Mouse (Mus musculus) intestine, embryonic 14.5 days (tissue): ENCODE measurements around the gene Nfatc2. TPM values are rescaled to one million over a fixed set of nuclear protein-coding genes. Genes with fewer than 3 reads are reported as not detected.

ENCODE experiments used
- ATAC-seq: fragments of 200-750 bp; cut with Nextera tagmentation; replicated peaks from 2 replicates; pipeline ENCODE4 v1.8.0; 2017; ENCODE audit warnings: low read depth, moderate number of reproducible peaks, moderate TSS enrichment, moderate library complexity; ENCODE audit not compliant: low FRiP score, low TSS enrichment
- DNase-seq: peaks from one replicate; pipeline ENCODE4 v3.0.0-alpha.2; 2018; ENCODE audit warnings: low spot score
- H3K27ac ChIP-seq: fragments of 300-500 bp; sonication (generic); 2 replicates; pipeline ENCODE4 v1.5.1; 2014; ENCODE audit warnings: low read depth, mild to moderate bottlenecking, control low read depth
- H3K27me3 ChIP-seq: fragments of 300-500 bp; sonication (generic); replicated peaks from 2 replicates; pipeline ENCODE4 v1.6.1; 2014; ENCODE audit warnings: low read length, control low read depth; ENCODE audit not compliant: control insufficient read depth, insufficient read depth
- H3K36me3 ChIP-seq: fragments of 300-500 bp; sonication (generic); 2 replicates; pipeline ENCODE4 v1.6.1; 2014; ENCODE audit warnings: low read length, control low read depth; ENCODE audit not compliant: control insufficient read depth, insufficient read depth
- H3K4me1 ChIP-seq: fragments of 300-500 bp; sonication (generic); replicated peaks from 2 replicates; pipeline ENCODE4 v1.6.1; 2014; ENCODE audit warnings: low read length, control low read depth, mixed read lengths; ENCODE audit not compliant: control insufficient read depth, insufficient read depth
- H3K4me2 ChIP-seq: fragments of 300-500 bp; sonication (generic); 2 replicates; pipeline ENCODE4 v1.6.1; 2014; ENCODE audit warnings: low read length
- H3K4me3 ChIP-seq: fragments of 300-500 bp; sonication (generic); 2 replicates; pipeline ENCODE4 v1.5.1; 2014; ENCODE audit warnings: low read depth, low read length, control low read depth, mixed read lengths
- H3K9ac ChIP-seq: fragments of 300-500 bp; sonication (generic); 2 replicates; pipeline ENCODE4 v1.6.1; 2014; ENCODE audit warnings: mild to moderate bottlenecking, low read length
- H3K9me3 ChIP-seq: fragments of 300-500 bp; sonication (generic); 2 replicates; pipeline ENCODE4 v1.6.1; 2016; ENCODE audit warnings: low read length, control low read depth; ENCODE audit not compliant: control insufficient read depth
- WGBS: fragments of 180-500 bp; shearing (Covaris S2); extraction: QIAGEN DNeasy Blood & Tissue Kit; methylation state at CpG from one replicate; pipeline ENCODE4 v1.1.7; 2014; 5-methylcytosine and 5-hydroxymethylcytosine counted together
- polyA plus RNA-seq: library from polyadenylated mRNA; unstranded; fragments of >200 nt; fragmentation: Nextera tagmentation; extraction: Ambion mirVana; gene quantifications from 2 replicates; pipeline ENCODE4 v1.2.1, GENCODE M21; 2014

Gene Nfatc2
- polyA plus RNA-seq, 1 experiment from 2014 or later, result 2.3 TPM

- WGBS, result 85% methylated on average over 8 of the region's 8 CpGs
- Histone ChIP-seq H3K4me1 (0 out of 2 replicates have a peak, but pooled peaks cover 3% of the 10 kb centered on the region), H3K9ac (no peak overlapping the region), H3K27ac (no peak overlapping the region), H3K27me3 (peaks cover 30% of the 10 kb centered on the region), H3K36me3 (no peaks in the 10 kb centered on the region), H3K4me2 (no peak overlapping the region), H3K4me3 (no peak overlapping the region), H3K9me3 (no peaks in the 10 kb centered on the region)
- ATAC-seq, result no peak
- DNase-seq, result no peak
These were observed 14.3 kb downstream of the Nfatc2 start for GRCm38 (mm10) chr2:168587159-168587558.

- DNase-seq (no peak), ATAC-seq (no peak)
- H3K9me3 ChIP-seq, result no peaks in the 10 kb centered on the region
- peaks cover 30% of the 10 kb centered on the region for H3K27me3 ChIP-seq
- H3K4me1 ChIP-seq, result 0 out of 2 replicates have a peak, but pooled peaks cover 3% of the 10 kb centered on the region
- H3K4me2 ChIP-seq, result no peak overlapping the region
- no peak overlapping the region for H3K9ac ChIP-seq
- no peak overlapping the region for H3K4me3 ChIP-seq
- no peaks in the 10 kb centered on the region for H3K36me3 ChIP-seq
- 82% methylated on average over 12 of the region's 12 CpGs for WGBS
- H3K27ac ChIP-seq, result no peak overlapping the region
These were observed 14.9 kb downstream of the Nfatc2 start for GRCm38 (mm10) chr2:168586512-168586911.

- Histone ChIP-seq H3K36me3 (no peaks in the 10 kb centered on the region), H3K27me3 (peaks cover 14% of the 10 kb centered on the region), H3K4me3 (no peak overlapping the region), H3K4me1 (peaks cover 14% of the 10 kb centered on the region), H3K27ac (no peak overlapping the region), H3K4me2 (no peak overlapping the region), H3K9ac (no peak overlapping the region), H3K9me3 (no peaks in the 10 kb centered on the region)
- WGBS, result 84% methylated on average over 6 of the region's 6 CpGs
- ATAC-seq (no peak), DNase-seq (no peak)
These were observed 16.6 kb downstream of the Nfatc2 start for GRCm38 (mm10) chr2:168584857-168585256.

GRCm38 (mm10) chr2:168584408-168584807 lies 17.0 kb downstream of the Nfatc2 start:
- 68% methylated on average over 8 of the region's 8 CpGs for WGBS
- no peak overlapping the region for H3K4me3 ChIP-seq
- H3K9me3 ChIP-seq, result no peaks in the 10 kb centered on the region
- H3K36me3 ChIP-seq, result no peaks in the 10 kb centered on the region
- H3K27ac ChIP-seq, result no peak overlapping the region
- ATAC-seq, result no peak
- H3K4me1 ChIP-seq, result peaks cover 16% of the 10 kb centered on the region
- H3K4me2 ChIP-seq, result no peak overlapping the region
- no peak for DNase-seq
- peaks cover 10% of the 10 kb centered on the region for H3K27me3 ChIP-seq
- no peak overlapping the region for H3K9ac ChIP-seq

GRCm38 (mm10) chr2:168583084-168583483 lies 18.4 kb downstream of the Nfatc2 start:
- WGBS, result 75% methylated on average over 5 of the region's 5 CpGs
- Histone ChIP-seq H3K9me3 (no peaks in the 10 kb centered on the region), H3K4me1 (peaks cover 28% of the 10 kb centered on the region), H3K27me3 (no peaks in the 10 kb centered on the region), H3K4me2 (no peak overlapping the region), H3K4me3 (no peak overlapping the region), H3K36me3 (no peaks in the 10 kb centered on the region), H3K9ac (no peak overlapping the region), H3K27ac (no peak overlapping the region)
- DNase-seq (no peak), ATAC-seq (no peak)

GRCm38 (mm10) chr2:168581207-168581854 lies 20.1 kb downstream of the Nfatc2 start:
- DNase-seq (no peak), ATAC-seq (no peak)
- H3K4me2 ChIP-seq, result no peak overlapping the region
- no peak overlapping the region for H3K9ac ChIP-seq
- no peaks in the 10 kb centered on the region for H3K36me3 ChIP-seq
- no peak overlapping the region for H3K27ac ChIP-seq
- H3K27me3 ChIP-seq, result no peaks in the 10 kb centered on the region
- peaks cover 39% of the 10 kb centered on the region for H3K4me1 ChIP-seq
- no peak overlapping the region for H3K4me3 ChIP-seq
- H3K9me3 ChIP-seq, result no peaks in the 10 kb centered on the region
- 57% methylated on average over 6 of the region's 6 CpGs for WGBS

GRCm38 (mm10) chr2:168580295-168580915 lies 21.1 kb downstream of the Nfatc2 start:
- ATAC-seq, result no peak
- H3K27me3 ChIP-seq, result no peaks in the 10 kb centered on the region
- peak overlapping the region; percentile 9; the same call in 1 of the 2 replicates for H3K27ac ChIP-seq
- no peak overlapping the region for H3K4me3 ChIP-seq
- no peaks in the 10 kb centered on the region for H3K36me3 ChIP-seq
- no peak overlapping the region for H3K9ac ChIP-seq
- peaks cover 41% of the 10 kb centered on the region for H3K4me1 ChIP-seq
- no peak for DNase-seq
- no peaks in the 10 kb centered on the region for H3K9me3 ChIP-seq
- WGBS, result 43% methylated on average over 22 of the region's 22 CpGs
- peak overlapping the region; percentile 14; the same call in 1 of the 2 replicates for H3K4me2 ChIP-seq

GRCm38 (mm10) chr2:168579601-168580130 lies 21.8 kb downstream of the Nfatc2 start:
- no peaks in the 10 kb centered on the region for H3K9me3 ChIP-seq
- peaks cover 46% of the 10 kb centered on the region for H3K4me1 ChIP-seq
- H3K36me3 ChIP-seq, result no peaks in the 10 kb centered on the region
- no peak for ATAC-seq
- no peak overlapping the region for H3K4me2 ChIP-seq
- H3K9ac ChIP-seq, result no peak overlapping the region
- no peak for DNase-seq
- 72% methylated on average over 15 of the region's 15 CpGs for WGBS
- no peaks in the 10 kb centered on the region for H3K27me3 ChIP-seq
- no peak overlapping the region for H3K27ac ChIP-seq
- no peak overlapping the region for H3K4me3 ChIP-seq
